Mouse (Mus musculus): ENCODE results near the gene Olfr374. TPM values are rescaled to one million over a fixed set of nuclear protein-coding genes. Genes with fewer than 3 reads are reported as not detected.
"Not testable (repeated sequence)": the region's sequence is repeated elsewhere in the genome, so short reads cannot be mapped to it uniquely, and the experiment has no call there.

Gene Olfr374
- polyA plus RNA-seq, 1 experiment from 2014 or later: not detected

DNA sequence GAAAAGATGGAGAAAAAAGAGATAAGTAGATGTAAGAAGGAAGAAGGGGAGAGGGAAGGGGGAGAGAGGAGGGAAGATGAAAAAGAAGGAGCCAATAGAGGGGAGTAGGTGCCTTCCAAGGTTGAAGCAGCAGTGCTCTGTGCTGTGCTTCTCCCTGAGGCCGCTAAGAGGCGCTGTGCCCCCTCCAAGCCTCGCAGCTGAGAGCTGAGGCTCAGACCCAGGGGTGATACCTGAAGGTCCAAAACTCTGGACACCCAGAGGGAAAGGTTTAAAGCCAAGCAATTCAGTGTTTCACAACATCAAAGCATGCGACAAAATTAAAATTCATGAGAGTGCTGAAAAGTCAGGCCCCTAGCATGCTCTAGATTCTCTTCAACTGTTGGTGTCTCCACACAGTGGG is 1.7 kb upstream of the Olfr374 start:
- WGBS: 30% methylated on average over 4 of the region's 4 CpGs
- Histone ChIP-seq H3K4me2 (replicated peaks; ENCODE audit: low read depth) (no peak overlapping the region), H3K9ac (ENCODE audit: low read depth, low read length) (no peak overlapping the region), H3K36me3 (ENCODE audit: control insufficient read depth, insufficient read depth) (no peaks in the 10 kb centered on the region), H3K9me3 (ENCODE audit: control insufficient read depth) (no peaks in the 10 kb centered on the region), H3K4me1 (replicated peaks; ENCODE audit: control insufficient read depth, insufficient read depth, low read length) (no peaks in the 10 kb centered on the region), H3K27me3 (replicated peaks; ENCODE audit: control insufficient read depth, insufficient read depth, low read length) (no peaks in the 10 kb centered on the region), H3K4me3 (ENCODE audit: low read depth, low read length) (no peak overlapping the region), H3K27ac (ENCODE audit: low read depth, low read length) (no peak overlapping the region)
- peak; percentile 63 for TF ChIP-seq CTCF (IDR thresholded peaks at IDR 0.05; ENCODE audit: low read depth)
- no peak for ATAC-seq

DNA sequence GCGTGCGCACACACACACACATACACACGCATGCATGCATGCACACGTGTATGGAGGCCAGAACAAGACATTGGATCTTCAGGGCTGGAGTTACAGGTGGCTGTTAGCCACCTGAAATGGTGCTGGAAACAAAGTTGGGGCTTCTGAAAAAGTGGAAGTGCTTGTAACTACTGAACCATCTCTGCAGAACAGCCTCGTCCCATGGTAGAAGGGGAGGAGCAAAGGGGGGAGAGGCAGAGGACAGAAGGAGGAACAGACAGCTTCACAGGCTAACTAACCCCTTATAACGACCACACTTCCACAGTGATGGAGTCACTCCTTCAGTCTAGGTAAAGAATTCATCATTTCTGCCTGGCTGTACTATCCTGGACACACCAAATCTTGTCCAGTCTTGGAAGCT is 4.0 kb downstream of the Olfr374 start:
- no peak for ATAC-seq

DNA sequence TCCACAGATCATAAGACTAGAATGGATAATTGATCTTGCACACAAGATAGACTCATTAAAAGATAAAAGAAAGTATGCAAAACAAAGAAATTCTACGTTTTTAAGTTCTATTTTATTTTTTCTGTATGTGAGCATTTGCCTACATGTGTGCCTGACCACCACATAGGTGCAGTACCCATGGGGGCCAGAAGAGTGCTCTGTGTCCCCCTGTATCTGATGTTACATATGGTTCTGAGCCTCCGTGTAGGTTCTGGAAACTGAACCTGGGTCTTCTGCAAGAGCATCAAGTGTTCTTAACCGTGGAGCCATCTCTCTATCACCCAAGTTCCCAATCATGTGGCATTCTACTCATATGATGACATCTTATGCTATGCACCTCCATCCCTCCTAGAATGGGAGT is 5.6 kb downstream of the Olfr374 start:
- no peak overlapping the region for H3K27ac ChIP-seq (ENCODE audit: low read depth, low read length)
- ATAC-seq: no peak
- H3K27me3 ChIP-seq (replicated peaks; ENCODE audit: control insufficient read depth, insufficient read depth, low read length): no peaks in the 10 kb centered on the region
- no peaks in the 10 kb centered on the region for H3K9me3 ChIP-seq (ENCODE audit: control insufficient read depth)
- no peak overlapping the region for H3K4me2 ChIP-seq (replicated peaks; ENCODE audit: low read depth)
- 72% methylated on average over 3 of the region's 3 CpGs for WGBS
- H3K4me3 ChIP-seq (ENCODE audit: low read depth, low read length): no peak overlapping the region
- H3K4me1 ChIP-seq (replicated peaks; ENCODE audit: control insufficient read depth, insufficient read depth, low read length): no peaks in the 10 kb centered on the region
- no peak overlapping the region for H3K9ac ChIP-seq (ENCODE audit: low read depth, low read length)
- no peaks in the 10 kb centered on the region for H3K36me3 ChIP-seq (ENCODE audit: control insufficient read depth, insufficient read depth)
- 0 out of 2 replicates have a peak, but pooled peaks have one; percentile 28 for TF ChIP-seq CTCF (IDR thresholded peaks at IDR 0.05; ENCODE audit: low read depth)

More for the DNA sequence above, 4.0 kb downstream of the Olfr374 start:
- TF ChIP-seq CTCF (IDR thresholded peaks at IDR 0.05; ENCODE audit: low read depth): no peak
- Histone ChIP-seq H3K4me3 (ENCODE audit: low read depth, low read length) (no peak overlapping the region), H3K4me2 (replicated peaks; ENCODE audit: low read depth) (no peak overlapping the region), H3K9me3 (ENCODE audit: control insufficient read depth) (no peaks in the 10 kb centered on the region), H3K27ac (ENCODE audit: low read depth, low read length) (no peak overlapping the region), H3K9ac (ENCODE audit: low read depth, low read length) (no peak overlapping the region), H3K36me3 (ENCODE audit: control insufficient read depth, insufficient read depth) (no peaks in the 10 kb centered on the region), H3K27me3 (replicated peaks; ENCODE audit: control insufficient read depth, insufficient read depth, low read length) (no peaks in the 10 kb centered on the region), H3K4me1 (replicated peaks; ENCODE audit: control insufficient read depth, insufficient read depth, low read length) (no peaks in the 10 kb centered on the region)
- WGBS: 73% methylated on average over 6 of the region's 6 CpGs

DNA sequence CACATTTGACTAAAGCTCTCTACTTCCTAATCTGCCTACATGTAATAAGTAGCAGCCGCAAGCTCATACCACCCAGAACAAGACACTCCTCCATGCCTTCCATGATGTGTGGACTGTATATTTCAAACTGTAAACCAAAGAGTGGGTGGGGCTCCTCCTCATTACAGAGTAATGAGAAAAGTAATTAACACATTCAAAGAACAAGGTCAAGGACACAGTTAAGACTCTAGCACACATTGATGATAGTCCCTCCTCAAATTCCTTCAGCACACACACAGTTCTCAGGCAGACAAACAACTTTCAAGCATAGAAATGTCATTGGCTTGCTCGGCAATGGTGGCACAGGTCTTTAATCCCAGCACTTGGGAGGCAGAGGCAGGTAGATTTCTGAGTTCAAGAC is 8.4 kb downstream of the Olfr374 start:
- TF ChIP-seq CTCF (IDR thresholded peaks at IDR 0.05; ENCODE audit: low read depth): no peak
- Histone ChIP-seq H3K36me3 (ENCODE audit: control insufficient read depth, insufficient read depth) (no peaks in the 10 kb centered on the region), H3K27ac (ENCODE audit: low read depth, low read length) (no peak overlapping the region), H3K9me3 (ENCODE audit: control insufficient read depth) (no peaks in the 10 kb centered on the region), H3K4me2 (replicated peaks; ENCODE audit: low read depth) (no peak overlapping the region), H3K4me1 (replicated peaks; ENCODE audit: control insufficient read depth, insufficient read depth, low read length) (no peaks in the 10 kb centered on the region), H3K9ac (ENCODE audit: low read depth, low read length) (no peak overlapping the region), H3K27me3 (replicated peaks; ENCODE audit: control insufficient read depth, insufficient read depth, low read length) (no peaks in the 10 kb centered on the region), H3K4me3 (ENCODE audit: low read depth, low read length) (no peak overlapping the region)
- 90% methylated on average over 2 of the region's 2 CpGs for WGBS
- no peak for ATAC-seq

DNA sequence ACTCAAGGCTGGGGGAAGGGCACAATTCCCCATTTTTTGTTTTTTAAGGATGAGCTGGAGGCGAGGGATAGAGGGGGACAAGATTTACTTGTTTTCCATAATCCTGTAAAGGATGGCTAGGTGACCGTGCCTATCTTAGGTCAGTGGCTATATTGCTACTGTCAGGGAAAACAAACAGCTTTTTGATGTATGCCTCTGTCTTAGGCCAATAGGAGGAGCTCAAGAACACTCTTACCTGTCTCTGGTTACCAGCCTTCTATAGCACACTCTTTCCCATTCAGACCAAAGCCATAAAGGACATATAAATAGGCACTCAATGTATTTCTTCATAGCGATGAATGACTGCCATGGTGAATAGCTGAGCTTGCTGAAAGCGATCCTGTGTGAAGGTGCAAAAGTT is 11.8 kb downstream of the Olfr374 start:
- Histone ChIP-seq H3K27me3 (replicated peaks; ENCODE audit: control insufficient read depth, insufficient read depth, low read length) (no peaks in the 10 kb centered on the region), H3K4me1 (replicated peaks; ENCODE audit: control insufficient read depth, insufficient read depth, low read length) (no peaks in the 10 kb centered on the region), H3K27ac (ENCODE audit: low read depth, low read length) (no peak overlapping the region), H3K4me3 (ENCODE audit: low read depth, low read length) (no peak overlapping the region), H3K9ac (ENCODE audit: low read depth, low read length) (no peak overlapping the region), H3K4me2 (replicated peaks; ENCODE audit: low read depth) (no peak overlapping the region), H3K36me3 (ENCODE audit: control insufficient read depth, insufficient read depth) (no peaks in the 10 kb centered on the region), H3K9me3 (ENCODE audit: control insufficient read depth) (no peaks in the 10 kb centered on the region)
- 46% methylated on average over 4 of the region's 4 CpGs for WGBS
- TF ChIP-seq CTCF (IDR thresholded peaks at IDR 0.05; ENCODE audit: low read depth): peak; percentile 58
- no peak for ATAC-seq

DNA sequence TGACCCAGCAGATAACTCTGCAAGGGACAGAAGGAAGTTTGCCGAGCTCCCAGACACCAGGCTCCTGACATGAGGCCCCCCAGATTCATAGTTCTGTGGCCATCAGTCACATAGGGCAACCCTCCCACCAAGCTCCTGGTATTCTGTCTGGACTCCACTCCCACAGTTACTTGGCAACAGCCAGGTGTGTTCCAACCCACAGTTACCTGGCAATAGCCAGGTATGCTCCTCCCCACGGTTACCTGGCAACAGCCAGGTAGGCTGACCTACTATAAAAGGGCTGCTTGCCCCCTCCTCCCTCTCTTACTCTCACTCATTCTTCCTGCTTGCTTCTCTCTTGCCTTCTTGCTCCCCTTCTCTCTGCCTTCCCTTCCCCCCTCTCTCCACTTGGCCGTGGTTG is 14.6 kb downstream of the Olfr374 start:
- H3K36me3 ChIP-seq (ENCODE audit: control insufficient read depth, insufficient read depth); H3K27ac ChIP-seq (ENCODE audit: low read depth, low read length); H3K4me2 ChIP-seq (replicated peaks; ENCODE audit: low read depth); H3K9ac ChIP-seq (ENCODE audit: low read depth, low read length); H3K4me3 ChIP-seq (ENCODE audit: low read depth, low read length); H3K4me1 ChIP-seq (replicated peaks; ENCODE audit: control insufficient read depth, insufficient read depth, low read length); H3K27me3 ChIP-seq (replicated peaks; ENCODE audit: control insufficient read depth, insufficient read depth, low read length); H3K9me3 ChIP-seq (ENCODE audit: control insufficient read depth): not testable (repeated sequence)
- 38% methylated on average over 3 of the region's 3 CpGs for WGBS
- ATAC-seq: 0 out of 2 replicates have a peak, but pooled peaks have one; percentile 41

DNA sequence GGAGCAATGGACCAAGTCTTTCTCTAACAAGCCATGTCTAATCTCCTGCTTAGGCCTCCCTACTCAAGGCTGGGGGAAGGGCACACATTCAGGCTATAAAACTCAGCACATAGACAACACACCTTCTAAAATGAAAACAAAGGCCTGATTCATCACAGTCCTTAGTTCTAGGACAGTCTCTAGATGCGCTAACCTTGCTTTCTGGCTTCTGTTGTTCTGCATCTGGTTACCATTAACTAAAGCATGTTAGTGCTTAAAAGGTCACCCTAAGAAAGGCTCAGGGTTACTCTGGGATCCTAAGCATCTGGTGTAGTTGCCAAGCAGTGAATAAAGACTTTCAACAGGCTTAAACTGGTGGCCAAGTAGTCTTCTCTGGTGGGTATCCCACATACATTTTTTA is 15.2 kb downstream of the Olfr374 start:
- Histone ChIP-seq H3K4me2 (replicated peaks; ENCODE audit: low read depth) (no peak overlapping the region), H3K9ac (ENCODE audit: low read depth, low read length) (no peak overlapping the region), H3K4me1 (replicated peaks; ENCODE audit: control insufficient read depth, insufficient read depth, low read length) (no peaks in the 10 kb centered on the region), H3K9me3 (ENCODE audit: control insufficient read depth) (no peaks in the 10 kb centered on the region), H3K36me3 (ENCODE audit: control insufficient read depth, insufficient read depth) (no peaks in the 10 kb centered on the region), H3K27me3 (replicated peaks; ENCODE audit: control insufficient read depth, insufficient read depth, low read length) (no peaks in the 10 kb centered on the region), H3K27ac (ENCODE audit: low read depth, low read length) (no peak overlapping the region), H3K4me3 (ENCODE audit: low read depth, low read length) (no peak overlapping the region)
- WGBS: 88% methylated on average over 1 of the region's 1 CpGs
- no peak for TF ChIP-seq CTCF (IDR thresholded peaks at IDR 0.05; ENCODE audit: low read depth)
- ATAC-seq: no peak

All from intestine, postnatal 0 days (tissue).